Mouse (Mus musculus) thymus, postnatal 36 days (tissue): ENCODE results near the gene Urgcp.

ENCODE experiments used
- DNase-seq, 2 experiments: peaks; one replicate each; pipeline ENCODE4 v3.0.0; 2022; ENCODE audit warnings: mixed read lengths in 2 of 2

Gene Urgcp

DNA sequence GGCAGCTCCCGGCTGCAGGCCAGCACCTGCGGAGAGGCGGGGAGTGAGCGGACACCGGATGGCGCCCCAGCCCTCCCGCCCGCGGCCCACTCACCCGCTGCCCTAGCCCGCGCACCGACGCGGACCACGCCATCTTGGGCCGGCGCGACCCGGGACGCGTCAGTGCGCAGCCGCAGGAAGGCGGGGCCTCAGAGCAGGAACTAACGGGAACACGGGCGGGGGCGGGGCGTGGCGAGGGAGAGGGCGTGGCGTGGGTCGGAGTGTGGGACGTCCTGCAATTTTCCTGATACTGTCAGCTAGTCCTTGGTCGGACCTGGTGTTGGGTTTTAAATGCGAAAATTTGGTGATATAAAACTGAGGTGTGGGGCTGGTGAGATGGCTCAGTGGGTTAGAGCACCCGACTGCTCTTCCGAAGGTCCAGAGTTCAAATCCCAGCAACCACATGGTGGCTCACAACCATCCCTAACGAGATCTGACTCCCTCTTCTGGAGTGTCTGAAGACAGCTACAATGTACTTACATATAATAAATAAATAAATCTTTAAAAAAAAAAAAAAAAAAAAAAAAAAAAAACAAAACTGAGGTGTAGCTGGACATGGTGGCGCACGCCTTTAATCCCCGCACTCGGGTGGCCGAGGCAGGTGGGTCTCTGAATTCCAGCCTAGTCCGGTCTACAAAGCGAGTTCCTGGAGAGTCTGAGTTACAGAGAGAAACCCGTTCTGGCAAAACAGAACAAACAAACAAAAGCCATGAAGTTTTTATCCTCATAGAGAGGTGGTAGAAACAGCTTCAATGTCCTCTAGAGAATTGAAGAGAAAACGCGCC lies 54.4 kb downstream of the Urgcp start:
- peak; percentile 89 for DNase-seq

DNA sequence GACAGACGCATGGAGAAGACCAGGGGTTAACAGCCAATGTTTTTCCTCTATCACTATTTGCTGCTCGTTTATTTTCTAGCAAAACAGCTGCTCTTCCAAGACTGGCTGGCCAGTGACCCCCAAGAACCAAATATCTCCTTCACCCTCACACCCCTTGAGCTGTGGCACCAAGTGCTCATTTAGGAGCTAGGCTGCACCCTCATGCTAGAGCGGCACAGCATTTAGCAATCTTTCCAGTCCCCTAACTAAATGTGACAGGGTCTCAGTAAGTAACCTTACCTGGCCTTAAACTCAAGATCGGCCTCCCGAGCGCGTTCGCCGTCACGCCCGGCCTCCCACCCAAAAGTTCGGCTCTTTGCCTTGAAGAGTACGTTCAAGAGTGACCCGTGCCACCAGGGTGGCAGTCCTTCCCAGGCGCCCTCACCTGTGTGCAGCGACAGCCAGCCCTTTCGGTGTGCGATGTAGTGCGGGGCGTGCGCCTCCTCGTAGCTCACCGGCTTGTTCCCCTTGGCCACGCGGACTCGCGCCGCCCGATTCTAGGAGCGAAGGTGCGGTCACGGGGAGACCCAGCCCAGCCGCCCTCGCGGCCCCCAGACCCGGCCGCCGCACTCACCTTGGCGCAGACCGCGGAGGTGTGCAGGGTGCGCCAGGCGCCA lies 55.2 kb downstream of the Urgcp start:
- DNase-seq = peak; percentile 52 to 59

DNA sequence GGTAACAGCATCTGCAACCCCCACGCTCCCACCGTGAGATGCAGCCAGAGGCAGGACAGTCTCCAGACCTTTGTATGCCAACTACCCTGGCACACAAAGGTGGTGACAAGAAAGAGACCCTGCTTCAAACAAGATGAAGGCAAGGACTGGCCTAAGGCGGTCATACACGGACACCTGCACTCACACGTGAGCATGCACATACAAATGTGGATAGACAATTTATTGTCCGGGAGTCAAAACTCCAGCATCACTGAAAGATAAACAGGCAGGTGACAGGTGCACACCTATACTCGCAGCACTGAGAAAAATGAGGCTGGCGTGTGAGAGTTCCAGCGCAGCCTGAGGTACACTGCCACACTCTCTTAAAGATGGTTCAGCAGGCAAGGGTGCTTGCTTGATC lies 56.2 kb downstream of the Urgcp start:
- DNase-seq = no peak

DNA sequence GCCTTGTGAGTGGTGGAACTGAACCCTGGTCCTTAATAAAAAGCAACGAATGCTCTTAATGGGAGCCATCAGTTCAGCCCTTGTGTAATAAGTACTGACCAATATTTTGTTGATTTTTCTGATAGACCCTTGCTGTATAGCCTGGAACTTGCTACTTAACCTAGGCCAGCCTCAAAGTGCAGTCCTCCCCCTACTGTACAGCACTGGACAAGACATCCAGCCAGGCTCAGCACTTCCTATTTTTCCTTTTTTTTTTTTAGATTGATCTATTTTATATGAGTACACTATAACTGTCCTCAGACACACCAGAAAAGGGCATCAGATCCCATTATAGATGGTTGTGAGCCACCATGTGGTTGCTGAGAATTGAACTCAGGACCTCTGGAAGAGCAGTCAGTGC lies 58.8 kb downstream of the Urgcp start:
- no peak for DNase-seq

DNA sequence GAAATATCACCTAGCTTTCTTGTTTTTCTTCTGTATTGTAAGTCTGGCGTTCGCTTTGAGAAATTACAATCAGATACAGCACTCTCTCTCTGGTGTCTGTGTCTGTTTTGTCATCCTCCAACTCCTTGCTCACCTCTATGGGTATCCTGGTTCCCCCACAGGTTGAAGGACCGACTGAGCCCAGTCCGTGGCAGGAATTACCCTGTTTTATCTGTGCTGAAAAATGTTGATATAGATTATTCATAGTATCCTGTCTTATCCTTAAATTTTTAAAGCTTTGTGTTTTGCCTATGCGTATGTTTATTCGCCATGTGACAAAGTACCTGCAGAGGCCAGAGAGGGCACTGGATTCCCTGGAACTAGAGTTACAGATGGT lies 59.2 kb downstream of the Urgcp start:
- DNase-seq = no peak

DNA sequence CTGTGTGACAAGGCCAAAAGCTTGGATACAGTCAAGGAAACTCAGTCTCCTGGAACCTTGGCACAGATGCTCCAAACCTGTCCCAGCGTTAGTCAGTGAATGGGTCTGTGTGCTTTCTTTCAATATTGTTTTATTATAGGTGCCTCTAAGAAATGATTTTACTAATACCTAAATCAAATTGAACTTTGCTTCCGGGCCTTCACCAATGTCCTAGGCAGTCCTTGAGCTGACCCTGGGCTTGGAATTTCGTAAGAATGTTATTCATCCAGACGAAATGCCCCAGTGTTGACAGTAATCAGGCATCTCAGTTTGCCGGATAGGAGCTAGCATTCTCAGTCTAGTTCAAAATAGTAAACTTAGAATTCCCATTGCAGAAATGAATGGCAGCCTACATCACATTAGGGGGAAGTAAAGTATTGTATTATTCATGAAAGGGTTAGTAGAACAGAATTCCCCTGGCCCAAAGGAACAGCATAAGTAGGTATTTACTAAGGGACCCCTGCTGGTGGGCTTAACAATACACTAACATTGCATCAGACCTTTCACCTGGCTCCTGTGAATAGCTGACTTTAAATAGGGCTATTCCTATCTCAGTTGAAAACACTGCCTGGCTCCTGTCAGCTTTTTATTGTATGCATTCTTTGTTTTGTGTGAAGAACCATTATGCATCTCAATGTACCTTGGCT lies 59.8 kb downstream of the Urgcp start:
- no peak for DNase-seq

DNA sequence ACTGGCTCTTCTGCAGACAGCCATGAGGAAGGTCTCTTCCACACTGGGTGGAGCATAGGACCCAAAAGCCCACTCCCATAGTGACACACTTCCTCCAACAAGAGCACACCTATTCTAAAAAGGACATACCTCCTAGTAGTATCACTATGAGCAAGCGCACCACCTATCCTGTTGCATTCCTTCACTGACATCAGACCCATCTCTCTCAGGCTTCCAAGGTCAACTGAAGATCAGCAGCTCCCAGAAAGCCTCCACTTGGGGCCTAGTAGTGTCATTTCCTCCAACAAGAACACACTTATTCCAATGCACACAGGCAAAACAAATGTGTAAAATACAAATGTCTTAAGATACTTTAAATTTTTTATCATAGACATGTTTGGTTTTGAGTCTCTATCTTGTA lies 60.4 kb downstream of the Urgcp start:
- no peak for DNase-seq

DNA sequence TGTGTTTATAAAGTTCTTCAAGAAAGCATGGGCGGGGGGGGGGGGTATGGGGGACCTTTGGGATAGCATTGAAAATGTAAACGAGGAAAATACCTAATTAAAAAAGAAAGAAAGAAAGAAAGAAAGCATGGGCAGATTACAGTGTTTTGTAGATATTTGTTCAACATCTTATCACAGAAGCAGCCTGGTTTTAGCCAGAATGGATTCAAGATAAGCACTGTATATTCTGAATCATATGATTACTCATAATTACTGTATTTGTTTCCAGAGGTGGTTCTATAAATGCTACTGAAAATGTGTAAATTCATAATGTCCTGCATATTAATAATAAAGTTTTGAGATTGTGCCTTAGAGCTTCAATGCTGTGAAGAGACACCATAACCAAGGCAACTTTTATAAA lies 60.9 kb downstream of the Urgcp start:
- no peak for DNase-seq

DNA sequence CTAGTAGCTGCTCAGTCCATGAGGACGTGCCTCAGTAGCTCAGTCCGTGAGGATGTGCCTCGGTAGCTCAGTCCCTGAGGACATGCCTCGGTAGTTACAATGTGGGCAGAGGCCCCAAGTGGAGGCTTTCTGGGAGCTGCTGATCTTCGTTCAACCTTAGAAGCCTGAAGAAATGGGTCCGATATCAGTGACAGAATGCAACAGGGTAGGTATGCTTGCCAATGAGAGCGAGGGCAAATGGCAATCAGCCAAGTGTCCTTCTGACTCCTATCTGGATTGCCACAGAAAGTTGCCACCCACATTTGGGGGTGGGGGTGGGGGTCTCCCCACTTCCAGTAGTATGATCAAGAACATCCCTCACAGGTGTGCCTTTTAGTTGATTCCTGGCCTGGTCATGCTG lies 61.4 kb downstream of the Urgcp start:
- no peak for DNase-seq

DNA sequence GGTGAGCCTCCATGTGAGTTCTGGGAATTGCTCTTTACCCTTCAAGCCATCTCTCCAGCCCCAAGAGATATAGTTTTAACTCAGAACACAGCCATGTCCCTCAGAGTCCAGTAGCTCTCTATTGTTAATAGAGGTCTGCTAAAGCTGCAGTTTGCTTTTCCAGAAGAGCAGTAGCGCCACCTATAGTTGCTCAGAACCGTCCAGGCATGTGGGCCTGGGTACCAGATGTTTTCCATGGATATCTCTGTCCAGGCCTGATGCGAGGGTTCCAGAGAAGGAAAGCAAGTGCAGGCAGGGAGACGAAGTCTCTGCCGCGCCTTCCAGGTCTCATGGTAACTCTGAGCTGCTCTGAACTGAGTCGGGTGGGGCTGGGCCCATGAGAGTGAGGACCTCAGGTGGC lies 70.4 kb downstream of the Urgcp start:
- peak in 1 of 2 experiments; percentile 20 for DNase-seq

DNA sequence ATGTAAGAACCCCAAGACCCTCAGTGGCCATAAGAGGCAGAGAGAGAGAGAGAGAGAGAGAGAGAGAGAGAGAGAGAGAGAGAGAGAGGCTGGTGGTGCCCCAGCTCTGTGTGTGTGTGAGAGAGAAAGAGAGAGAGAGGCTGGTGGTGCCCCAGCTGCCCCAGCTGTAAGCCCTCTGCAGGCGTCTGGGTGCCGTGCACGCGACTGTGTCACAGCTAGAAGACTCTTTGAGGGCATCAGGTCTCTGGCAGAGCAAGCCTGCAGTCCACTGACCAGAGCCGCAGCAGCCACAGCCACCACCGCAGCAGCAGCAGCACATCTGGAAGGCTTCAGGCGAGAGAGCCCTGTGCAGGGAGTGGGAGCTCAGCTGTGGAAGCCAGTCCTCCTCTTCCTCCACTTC lies 77.9 kb downstream of the Urgcp start:
- no peak for DNase-seq

DNA sequence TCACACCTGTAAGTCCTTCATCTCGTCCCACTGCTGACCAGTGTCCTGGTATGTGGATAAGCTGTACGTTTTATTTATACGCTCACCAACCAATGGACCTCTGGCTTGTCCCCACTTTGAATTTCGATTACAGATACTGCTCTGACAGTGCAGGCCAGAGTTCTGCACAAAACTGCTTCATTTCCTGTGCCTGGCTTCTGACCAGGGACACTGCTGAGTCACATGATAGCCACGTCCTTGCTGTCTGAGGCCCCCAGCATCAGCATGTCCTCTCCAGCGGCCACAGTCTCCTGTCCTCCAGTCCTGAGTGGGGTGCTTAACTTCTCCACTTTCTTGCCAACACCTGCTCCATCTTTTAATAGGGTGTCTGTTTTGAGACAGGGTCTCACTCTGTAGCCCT lies 79.6 kb downstream of the Urgcp start:
- DNase-seq = no peak
